Mouse (Mus musculus): ENCODE results near the gene Zdhhc7. TPM values are rescaled to one million over a fixed set of nuclear protein-coding genes. Genes with fewer than 3 reads are reported as not detected.
A peak's percentile ranks its signal among the peaks of the same experiment; 100 is the strongest.

The Zdhhc7 gene
- total and polyA plus RNA-seq, 3 experiments, result 18.3 to 26.3 (median 23.7) TPM

GRCm38 (mm10) chr8:120144652-120145301, 43.5 kb upstream of the Zdhhc7 start:
- in situ Hi-C loops (cut with MboI; ENCODE audit: low pct_ligation_motif_present, low pct_unique_long_range_greater_than_20kb, low sequenced_read_pairs) (no loop called here), dilution Hi-C loops (cut with MboI; ENCODE audit: extremely low pct_ligation_motif_present, extremely low pct_unique_long_range_greater_than_20kb, low sequenced_read_pairs) (no loop called here)
- DNase-seq (ENCODE audit: extremely low read depth), result no peak
- Histone ChIP-seq H3K9ac (ENCODE audit: insufficient read depth, low read depth) (no peak overlapping the region), H3K4me2 (ENCODE audit: insufficient read depth, low read depth, poor library complexity, severe bottlenecking) (no peak overlapping the region), H3K27me3 (replicated peaks) (peaks cover 83% of the 10 kb centered on the region), H3K27ac (ENCODE audit: insufficient read depth, low read depth) (no peak overlapping the region), H3K36me3 (replicated peaks in 1 of 2; ENCODE audit: control insufficient read depth in 1 of 2, insufficient read depth in 1 of 2, low read length in 1 of 2) (no peaks in the 10 kb centered on the region), H3K79me2 (replicated peaks; ENCODE audit: control insufficient read depth, extremely low read depth, insufficient read depth, poor library complexity, severe bottlenecking) (no peaks in the 10 kb centered on the region), H3K4me3 (replicated peaks in 1 of 3; ENCODE audit: low read depth in 2 of 3, low read length in 2 of 3, poor library complexity in 1 of 3) (no peak overlapping the region), H3K9me3 (replicated peaks; ENCODE audit: low read length) (no peaks in the 10 kb centered on the region), H3K4me1 (ENCODE audit: control insufficient read depth in 1 of 2, insufficient read depth in 2 of 2) (no peaks in the 10 kb centered on the region)
- TF ChIP-seq CTCF (conservative IDR thresholded peaks at IDR 0.05 in 1 of 2, IDR thresholded peaks at IDR 0.05 in 1 of 2; ENCODE audit: low read depth in 2 of 2, low read length in 2 of 2) (no peak), MEF2A (IDR thresholded peaks at IDR 0.05; ENCODE audit: borderline replicate concordance, low read depth, low read length) (no peak), ZKSCAN1 (IDR thresholded peaks at IDR 0.05; ENCODE audit: borderline replicate concordance, low read depth, low read length) (no peak), KAT2A (IDR thresholded peaks at IDR 0.05; ENCODE audit: insufficient replicate concordance, low read length) (no peak), USF1 (IDR thresholded peaks at IDR 0.05; ENCODE audit: low read depth, low read length) (no peak), NELFE (IDR thresholded peaks at IDR 0.05; ENCODE audit: low read depth, low read length) (no peak), ZNF384 (IDR thresholded peaks at IDR 0.05; ENCODE audit: low read depth, low read length) (no peak), RAD21 (IDR thresholded peaks at IDR 0.05; ENCODE audit: low read depth, low read length) (no peak), HCFC1 (IDR thresholded peaks at IDR 0.05; ENCODE audit: low read depth, low read length) (no peak), ETS1 (conservative IDR thresholded peaks at IDR 0.05; ENCODE audit: low read depth, low read length) (no peak), JUN (IDR thresholded peaks at IDR 0.05; ENCODE audit: insufficient read depth, low read depth, low read length) (no peak), CHD2 (IDR thresholded peaks at IDR 0.05; ENCODE audit: low read length) (no peak), ELF1 (IDR thresholded peaks at IDR 0.05; ENCODE audit: low read depth, low read length) (no peak), USF2 (conservative IDR thresholded peaks at IDR 0.05; ENCODE audit: low read depth, low read length) (no peak), JUND (conservative IDR thresholded peaks at IDR 0.05; ENCODE audit: low read depth, low read length) (no peak)

GRCm38 (mm10) chr8:120143911-120144651, 42.8 kb upstream of the Zdhhc7 start:
- Histone ChIP-seq H3K36me3 (replicated peaks in 1 of 2; ENCODE audit: control insufficient read depth in 1 of 2, insufficient read depth in 1 of 2, low read length in 1 of 2) (no peaks in the 10 kb centered on the region), H3K4me1 (ENCODE audit: control insufficient read depth in 1 of 2, insufficient read depth in 2 of 2) (no peaks in the 10 kb centered on the region), H3K4me3 (replicated peaks in 1 of 3; ENCODE audit: low read depth in 2 of 3, low read length in 2 of 3, poor library complexity in 1 of 3) (no peak overlapping the region), H3K27ac (ENCODE audit: insufficient read depth, low read depth) (no peak overlapping the region), H3K9ac (ENCODE audit: insufficient read depth, low read depth) (no peak overlapping the region), H3K9me3 (replicated peaks; ENCODE audit: low read length) (no peaks in the 10 kb centered on the region), H3K27me3 (replicated peaks) (peaks cover 84% of the 10 kb centered on the region), H3K4me2 (ENCODE audit: insufficient read depth, low read depth, poor library complexity, severe bottlenecking) (no peak overlapping the region), H3K79me2 (replicated peaks; ENCODE audit: control insufficient read depth, extremely low read depth, insufficient read depth, poor library complexity, severe bottlenecking) (no peaks in the 10 kb centered on the region)
- dilution Hi-C loops (cut with MboI; ENCODE audit: extremely low pct_ligation_motif_present, extremely low pct_unique_long_range_greater_than_20kb, low sequenced_read_pairs), result no loop called here
- in situ Hi-C loops (cut with MboI; ENCODE audit: low pct_ligation_motif_present, low pct_unique_long_range_greater_than_20kb, low sequenced_read_pairs), result no loop called here
- no peak for DNase-seq (ENCODE audit: extremely low read depth)
- no peak for TF ChIP-seq TBP (conservative IDR thresholded peaks at IDR 0.05; ENCODE audit: low read depth, low read length)
- TF ChIP-seq KAT2A (IDR thresholded peaks at IDR 0.05; ENCODE audit: insufficient replicate concordance, low read length), result no peak
- TF ChIP-seq BHLHE40 (IDR thresholded peaks at IDR 0.05; ENCODE audit: low read depth, low read length), result peak; percentile 47
- no peak for TF ChIP-seq CTCF (conservative IDR thresholded peaks at IDR 0.05 in 1 of 2, IDR thresholded peaks at IDR 0.05 in 1 of 2; ENCODE audit: low read depth in 2 of 2, low read length in 2 of 2)
- TF ChIP-seq PAX5 (IDR thresholded peaks at IDR 0.05; ENCODE audit: low read length), result no peak
- no peak for TF ChIP-seq TCF12 (IDR thresholded peaks at IDR 0.05; ENCODE audit: low read depth, low read length)

Measured in CH12.LX (cell line).